Mouse (Mus musculus): Measurements from ENCODE around the gene Srebf1.

DNA sequence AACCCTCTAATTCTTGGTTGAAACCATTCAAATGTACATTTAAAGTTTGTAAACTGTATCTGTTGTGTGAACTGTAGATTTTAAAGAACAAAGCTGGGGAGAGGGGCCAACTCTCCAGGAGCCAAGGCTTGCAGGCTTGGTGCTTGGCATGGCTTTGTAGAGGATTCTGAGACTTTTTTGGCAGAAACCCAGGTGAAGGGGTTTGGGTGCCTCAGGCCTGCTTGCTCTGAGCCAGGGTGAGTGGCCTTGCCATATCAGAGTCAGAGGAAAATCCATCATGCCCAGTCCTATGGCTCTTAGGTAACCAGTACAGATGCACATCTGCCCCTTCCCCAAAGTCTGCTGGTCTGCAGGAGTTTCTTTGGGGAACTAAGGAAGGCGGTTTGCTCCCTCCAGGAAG lies 3.5 kb upstream of the Srebf1 start:
- no peak for TF ChIP-seq POLR2A (IDR thresholded peaks at IDR 0.05; ENCODE audit: borderline replicate concordance, control insufficient read depth, low read depth, low read length)
- TF ChIP-seq CTCF (IDR thresholded peaks at IDR 0.05; ENCODE audit: control insufficient read depth, insufficient read depth, low read length): no peak

Data from bone marrow, adult 2 months (tissue).